Mouse (Mus musculus) naive thymus-derived CD4-positive, alpha-beta T cell, adult 5 months (primary cell): ENCODE results near the gene Ptpru. TPM values are rescaled to one million over a fixed set of nuclear protein-coding genes. Genes with fewer than 3 reads are reported as not detected.

Source experiments
- polyA plus RNA-seq: library from polyadenylated mRNA; unstranded; fragments of 100-300 nt; shearing (Covaris generic); gene quantifications from one replicate; pipeline ENCODE4 v1.2.1, GENCODE M21; 2017

The Ptpru gene
- 0.09 TPM for polyA plus RNA-seq

DNA sequence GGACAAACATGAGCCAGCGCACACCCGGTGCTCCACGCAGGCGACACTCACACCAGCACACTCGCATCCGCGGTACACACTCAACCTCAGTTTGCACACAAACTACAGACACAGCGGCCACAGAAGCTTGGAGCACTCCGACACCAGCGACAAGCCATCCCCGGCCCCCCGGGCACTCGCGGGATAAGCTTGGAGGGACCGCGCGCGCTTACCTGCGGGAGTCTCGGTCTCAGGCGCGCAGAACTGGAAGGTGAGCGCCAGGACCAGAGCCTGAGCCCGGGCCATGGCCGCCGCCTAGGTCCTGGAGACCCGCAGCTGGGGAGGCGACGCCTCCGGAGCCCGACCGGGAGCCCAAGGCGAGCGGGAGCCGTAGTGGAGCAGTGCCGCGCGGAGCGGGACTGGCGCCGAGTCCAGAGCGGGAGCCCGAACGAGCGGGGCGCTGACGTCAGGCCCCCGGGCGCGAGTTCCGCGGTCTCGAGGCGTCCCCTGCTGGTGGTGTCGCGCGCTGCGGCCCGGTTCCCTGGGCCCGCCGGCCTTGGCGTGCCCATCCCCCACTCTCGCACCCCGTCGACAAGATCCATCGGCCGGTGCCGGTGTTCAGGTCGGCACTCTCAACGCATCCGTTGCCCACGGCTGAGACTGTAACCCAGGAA, at the start of gene Ptpru:
TSS of gene Ptpru (minus strand) at position 417 of the 653 bp plus-strand sequence.

DNA sequence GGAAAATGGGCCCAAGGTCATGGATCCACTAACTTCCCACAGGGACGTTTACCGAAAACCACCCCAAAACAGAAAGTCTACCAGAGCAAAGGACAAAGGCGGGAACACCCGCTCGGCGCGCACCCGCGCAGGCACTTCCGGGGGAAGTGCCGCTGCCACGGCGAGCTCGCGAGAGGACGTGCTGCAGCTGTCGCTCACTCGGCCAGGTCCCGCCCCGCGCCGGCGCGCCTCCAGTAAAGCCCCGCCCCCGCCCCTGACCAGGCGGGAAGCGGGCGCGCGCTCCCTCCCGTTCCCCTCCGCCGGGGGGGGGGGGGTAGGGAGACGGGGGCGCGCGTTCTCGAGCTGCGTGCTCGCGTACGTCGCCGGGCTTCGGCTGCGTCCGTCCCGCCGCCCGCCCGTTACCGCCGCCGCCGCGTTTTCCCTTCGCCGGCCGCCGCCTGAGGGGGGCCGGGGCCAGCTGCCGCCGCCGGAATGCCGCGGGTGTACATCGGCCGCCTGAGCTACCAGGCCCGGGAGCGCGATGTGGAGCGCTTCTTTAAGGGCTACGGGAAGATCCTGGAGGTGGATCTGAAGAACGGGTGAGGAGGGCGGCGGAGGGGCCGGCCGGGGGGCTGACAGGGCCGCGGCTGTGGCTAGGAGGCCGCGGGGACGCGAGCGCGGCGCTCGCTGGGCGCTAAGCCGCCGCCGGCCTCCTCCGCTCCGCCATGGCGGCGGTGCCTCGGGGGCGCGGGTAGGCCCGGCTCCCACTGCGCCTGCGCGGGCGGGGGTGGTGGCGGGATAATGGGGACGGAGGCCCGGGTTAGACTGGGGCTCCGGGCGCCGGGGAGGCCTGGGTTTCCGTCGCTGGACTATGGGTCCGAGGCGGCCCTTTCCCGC, 35.4 kb upstream of the Ptpru start, which contains the start of gene Srsf4:
TSS of gene Srsf4 (plus strand) at position 325 of the 876 bp plus-strand sequence.

GRCm38 (mm10) chr4:131843290-131843743, 5.2 kb upstream of the Ptpru start, which contains the start of gene Mecr:
Mecr (plus strand) TSS chr4:131843470.

Other genes with a start within 250 kb of the Ptpru start
- gene Mecr, start 5.2 kb upstream of the Ptpru start, polyA plus RNA-seq = 28.7 TPM
- 159 TPM for gene Srsf4, start 35.3 kb upstream of the Ptpru start, polyA plus RNA-seq
- not detected for gene Tmem200b, start 83.5 kb upstream of the Ptpru start, polyA plus RNA-seq
- gene Gm10300, start 236.4 kb upstream of the Ptpru start, polyA plus RNA-seq = 0.20 TPM
- gene Epb41, start 237.0 kb upstream of the Ptpru start, polyA plus RNA-seq = 230 TPM